Mouse (Mus musculus) embryonic facial prominence, embryonic 11.5 days (tissue): ENCODE measurements around the gene Iqca. TPM values are rescaled to one million over a fixed set of nuclear protein-coding genes. Genes with fewer than 3 reads are reported as not detected.

Source experiments
- ATAC-seq: fragments of 200-750 bp; cut with Nextera tagmentation; replicated peaks from 2 replicates; pipeline ENCODE4 v1.8.0; 2017; ENCODE audit warnings: low read depth; ENCODE audit not compliant: insufficient number of reproducible peaks, low FRiP score, low TSS enrichment
- DNase-seq: peaks from one replicate; pipeline ENCODE4 v3.0.0-alpha.2; 2015; ENCODE audit warnings: low spot score
- H3K27ac ChIP-seq: fragments of 300-500 bp; sonication (generic); replicated peaks from 2 replicates; pipeline ENCODE4 v1.5.1; 2014; ENCODE audit warnings: mild to moderate bottlenecking, low read depth, low read length, control low read depth
- H3K27me3 ChIP-seq: fragments of 300-500 bp; sonication (generic); 2 replicates; pipeline ENCODE4 v1.6.1; 2014; ENCODE audit warnings: mild to moderate bottlenecking, low read length, moderate library complexity, mixed read lengths; ENCODE audit not compliant: control insufficient read depth, insufficient read depth
- H3K36me3 ChIP-seq: fragments of 300-500 bp; sonication (generic); replicated peaks from 2 replicates; pipeline ENCODE4 v1.6.1; 2014; ENCODE audit warnings: low read depth, mild to moderate bottlenecking, low read length, moderate library complexity, mixed read lengths; ENCODE audit not compliant: control insufficient read depth, insufficient read depth
- H3K4me1 ChIP-seq: fragments of 300-500 bp; sonication (generic); 2 replicates; pipeline ENCODE4 v1.6.1; 2014; ENCODE audit warnings: low read length, mixed read lengths; ENCODE audit not compliant: control insufficient read depth, insufficient read depth
- H3K4me2 ChIP-seq: fragments of 300-500 bp; sonication (generic); 2 replicates; pipeline ENCODE4 v1.6.1; 2014; ENCODE audit warnings: low read depth, mild to moderate bottlenecking, control low read depth, low read length, moderate library complexity
- H3K4me3 ChIP-seq: fragments of 300-500 bp; sonication (generic); 2 replicates; pipeline ENCODE4 v1.5.1; 2014; ENCODE audit warnings: low read depth, low read length, control low read depth
- H3K9ac ChIP-seq: fragments of 300-500 bp; sonication (generic); replicated peaks from 2 replicates; pipeline ENCODE4 v1.6.1; 2014; ENCODE audit warnings: mild to moderate bottlenecking, control low read depth, low read length
- H3K9me3 ChIP-seq: fragments of 300-500 bp; sonication (generic); replicated peaks from 2 replicates; pipeline ENCODE4 v1.6.1; 2016; ENCODE audit warnings: mild to moderate bottlenecking, low read length, inconsistent platforms, mixed read lengths; ENCODE audit not compliant: control insufficient read depth
- WGBS: fragments of 180-500 bp; shearing (Covaris S2); extraction: QIAGEN DNeasy Blood & Tissue Kit; methylation state at CpG from one replicate; pipeline ENCODE4 v1.1.7; 2014; 5-methylcytosine and 5-hydroxymethylcytosine counted together
- polyA plus RNA-seq: library from polyadenylated mRNA; unstranded; fragments of >200 nt; fragmentation: Nextera tagmentation; extraction: Ambion mirVana; gene quantifications from 2 replicates; pipeline ENCODE4 v1.2.1, GENCODE M21; 2014

The Iqca gene
- polyA plus RNA-seq, 1 experiment from 2014 or later, result not detected

DNA sequence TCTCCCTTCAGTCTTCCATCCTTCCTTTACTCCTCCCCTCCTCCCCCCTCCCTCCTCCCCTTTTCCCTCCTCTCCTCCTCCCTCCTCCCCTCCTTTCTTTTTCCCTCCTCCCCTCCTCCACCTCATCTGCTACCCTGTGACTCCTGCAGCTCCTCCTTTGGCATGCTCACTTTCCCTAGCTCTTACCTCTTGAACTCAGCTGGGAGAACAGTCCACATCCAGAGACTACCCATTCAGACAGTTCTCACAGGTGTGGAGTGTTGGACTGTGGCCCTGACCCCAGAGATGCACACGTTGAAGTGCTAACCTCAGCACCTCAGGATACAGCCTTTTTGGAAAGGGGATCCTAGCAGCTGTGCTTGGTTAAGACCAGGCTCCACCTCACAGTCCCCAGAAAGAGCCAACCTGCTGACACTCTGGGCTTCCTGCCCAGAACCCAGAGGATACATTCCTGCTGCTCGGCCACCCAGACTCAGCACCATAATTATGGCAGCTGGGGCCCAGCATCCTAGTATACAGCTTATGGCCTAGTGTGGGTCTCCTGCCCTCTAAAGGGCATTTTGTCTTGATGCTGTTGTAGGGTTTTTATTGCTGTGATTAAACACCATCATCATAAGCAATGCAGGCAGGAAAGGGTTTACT, 41.9 kb downstream of the Iqca start:
- no peaks in the 10 kb centered on the region for H3K9me3 ChIP-seq
- DNase-seq (no peak), ATAC-seq (peak; percentile 39; the same call in 1 of the 2 replicates)
- H3K4me1 ChIP-seq, result no peaks in the 10 kb centered on the region
- H3K4me3 ChIP-seq, result no peak overlapping the region
- H3K36me3 ChIP-seq, result no peaks in the 10 kb centered on the region
- no peak overlapping the region for H3K9ac ChIP-seq
- no peak overlapping the region for H3K4me2 ChIP-seq
- no peaks in the 10 kb centered on the region for H3K27me3 ChIP-seq
- no peak overlapping the region for H3K27ac ChIP-seq
- whole genome bisulfite sequencing, result 64% methylated on average over 2 of the region's 2 CpGs

- Histone ChIP-seq H3K9me3 (no peaks in the 10 kb centered on the region), H3K4me3 (no peak overlapping the region), H3K4me1 (no peaks in the 10 kb centered on the region), H3K27me3 (no peaks in the 10 kb centered on the region), H3K9ac (no peak overlapping the region), H3K27ac (no peak overlapping the region), H3K4me2 (no peak overlapping the region), H3K36me3 (no peaks in the 10 kb centered on the region)
- DNase-seq, result no peak
- WGBS, result 70% methylated on average over 8 of the region's 8 CpGs
- ATAC-seq, result no peak
Observed at GRCm38 (mm10) chr1:90103896-90104487, 49.2 kb downstream of the Iqca start.

DNA sequence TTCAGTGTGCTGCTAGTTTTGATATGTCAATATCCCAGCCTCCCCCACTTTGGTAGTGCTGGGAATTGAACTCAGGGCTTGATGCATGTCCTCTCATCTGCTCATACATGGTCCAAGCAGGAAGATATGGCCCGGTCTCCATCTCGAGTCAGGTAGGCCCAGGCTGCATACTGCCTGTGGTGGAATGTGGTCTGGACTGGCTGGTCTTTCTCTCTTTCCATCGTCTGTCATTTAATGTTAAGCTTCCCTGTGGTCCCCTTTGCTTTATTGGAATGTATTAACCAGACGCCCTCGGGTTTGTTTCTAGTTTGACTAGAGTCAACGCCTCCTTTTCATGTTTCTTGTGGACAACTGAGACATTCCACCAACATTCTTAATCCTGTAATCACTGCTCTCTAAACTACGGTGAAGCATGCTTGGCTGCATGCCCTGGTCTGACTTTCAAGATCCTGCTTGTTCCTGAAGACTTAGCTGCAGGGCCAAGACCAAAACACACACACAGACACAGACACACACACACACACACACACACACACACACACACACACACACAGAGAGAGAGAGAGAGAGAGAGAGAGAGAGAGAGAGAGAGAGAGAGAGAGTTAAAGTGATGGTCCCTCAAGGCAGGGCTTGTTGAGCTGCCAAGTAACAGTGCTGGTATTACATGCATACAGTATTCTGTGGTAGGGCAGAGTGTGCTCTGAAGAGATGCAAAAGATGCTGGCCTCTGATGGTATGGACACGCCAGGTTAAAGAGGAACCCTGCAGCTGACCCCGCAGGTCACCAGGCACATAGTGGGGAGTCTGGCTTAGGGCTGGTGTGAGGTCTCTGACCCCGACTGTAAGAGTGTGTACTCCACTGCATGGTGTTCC, 52.6 kb downstream of the Iqca start:
- H3K4me3 ChIP-seq, result no peak overlapping the region
- H3K9ac ChIP-seq, result no peak overlapping the region
- WGBS, result 65% methylated on average over 10 of the region's 10 CpGs
- no peaks in the 10 kb centered on the region for H3K36me3 ChIP-seq
- H3K4me1 ChIP-seq, result no peaks in the 10 kb centered on the region
- DNase-seq (peak; percentile 56), ATAC-seq (no peak)
- H3K27ac ChIP-seq, result peak overlapping the region; percentile 35; the same call in 1 of the 2 replicates
- H3K27me3 ChIP-seq, result no peaks in the 10 kb centered on the region; the same call in 1 of the 2 replicates
- no peak overlapping the region for H3K4me2 ChIP-seq
- no peaks in the 10 kb centered on the region for H3K9me3 ChIP-seq

- H3K9ac ChIP-seq, result no peak overlapping the region
- 82% methylated on average over 10 of the region's 10 CpGs for WGBS
- no peaks in the 10 kb centered on the region; the same call in 1 of the 2 replicates for H3K27me3 ChIP-seq
- H3K4me2 ChIP-seq, result no peak overlapping the region
- H3K9me3 ChIP-seq, result no peaks in the 10 kb centered on the region
- no peaks in the 10 kb centered on the region for H3K36me3 ChIP-seq
- no peak overlapping the region for H3K4me3 ChIP-seq
- H3K4me1 ChIP-seq, result no peaks in the 10 kb centered on the region
- ATAC-seq (no peak), DNase-seq (no peak)
- H3K27ac ChIP-seq, result no peak overlapping the region
Observed at GRCm38 (mm10) chr1:90092816-90093493, 60.2 kb downstream of the Iqca start.

DNA sequence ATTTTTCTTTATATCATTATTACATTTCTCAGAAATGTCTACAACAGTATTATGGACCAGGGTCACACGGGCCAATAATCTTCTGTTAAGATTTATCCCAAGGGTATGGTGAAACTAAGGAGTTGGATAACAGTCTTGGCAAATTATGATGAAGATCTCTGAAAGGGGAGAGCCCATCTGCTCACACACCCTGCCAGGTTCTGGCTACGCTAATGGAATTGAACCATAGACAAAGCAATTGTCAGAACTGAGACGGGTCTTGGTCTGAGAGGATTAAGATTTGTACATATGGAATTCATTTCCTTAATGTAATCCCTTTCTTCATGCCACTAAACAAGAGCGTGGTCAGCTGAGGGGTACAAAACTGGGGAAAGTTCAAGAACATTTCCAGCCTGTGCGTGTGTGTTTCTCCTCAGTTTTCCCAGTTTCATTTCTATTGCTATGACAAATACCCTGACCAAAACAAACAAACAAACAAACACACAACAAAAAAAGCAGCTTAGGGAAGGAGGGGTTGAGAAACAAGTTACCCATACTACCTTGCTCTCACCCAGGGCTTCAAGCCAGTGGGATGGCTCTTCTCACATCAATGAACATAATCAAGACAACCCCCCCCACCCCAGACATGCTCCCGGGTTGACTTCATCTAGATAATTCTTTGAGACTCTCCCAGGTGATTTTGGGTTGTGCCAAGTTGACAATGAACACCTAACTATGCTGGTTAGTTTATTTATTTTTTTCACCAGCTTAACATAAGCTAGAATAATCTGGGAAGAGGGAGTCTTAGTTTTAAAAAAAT, 64.8 kb downstream of the Iqca start:
- H3K27ac ChIP-seq, result no peak overlapping the region
- H3K9ac ChIP-seq, result no peak overlapping the region
- no peaks in the 10 kb centered on the region; the same call in 1 of the 2 replicates for H3K4me1 ChIP-seq
- 43% methylated on average over 6 of the region's 6 CpGs for WGBS
- H3K36me3 ChIP-seq, result no peaks in the 10 kb centered on the region
- DNase-seq, result peak; percentile 34
- no peak overlapping the region for H3K4me2 ChIP-seq
- no peak; the same call in 1 of the 2 replicates for ATAC-seq
- H3K9me3 ChIP-seq, result no peaks in the 10 kb centered on the region
- H3K27me3 ChIP-seq, result no peaks in the 10 kb centered on the region
- no peak overlapping the region for H3K4me3 ChIP-seq

DNA sequence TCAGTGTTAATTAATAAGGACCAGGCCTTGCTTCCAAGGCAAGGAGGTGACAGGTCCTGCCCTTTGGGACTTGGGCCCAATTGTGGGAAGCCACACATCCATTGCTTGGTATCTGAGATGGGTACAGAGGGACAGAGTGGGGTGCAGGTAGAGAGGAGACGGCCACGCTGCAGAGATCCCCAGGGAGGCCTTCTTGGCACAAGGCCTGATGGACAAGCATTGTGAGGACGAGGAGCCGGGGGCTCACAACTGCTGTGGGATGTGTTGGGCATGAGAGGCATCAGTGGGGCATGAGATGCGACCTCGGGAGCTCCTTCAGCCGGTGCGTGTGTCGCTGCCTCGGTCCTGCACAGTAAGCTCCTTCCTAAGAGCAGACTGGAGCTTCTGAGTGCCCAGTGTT, 66.7 kb downstream of the Iqca start:
- H3K4me1 ChIP-seq, result no peaks in the 10 kb centered on the region; the same call in 1 of the 2 replicates

GRCm38 (mm10) chr1:90085526-90086157, 67.6 kb downstream of the Iqca start:
- no peaks in the 10 kb centered on the region; the same call in 1 of the 2 replicates for H3K4me1 ChIP-seq
- no peak overlapping the region for H3K27ac ChIP-seq
- no peak for ATAC-seq

More for the DNA sequence above, 66.7 kb downstream of the Iqca start:
- Histone ChIP-seq H3K27me3 (no peaks in the 10 kb centered on the region), H3K36me3 (no peaks in the 10 kb centered on the region), H3K9ac (no peak overlapping the region), H3K4me2 (no peak overlapping the region), H3K4me3 (no peak overlapping the region), H3K9me3 (no peaks in the 10 kb centered on the region), H3K27ac (no peak overlapping the region)
- ATAC-seq, result no peak
- 82% methylated on average over 10 of the region's 10 CpGs for WGBS
- no peak for DNase-seq

More at GRCm38 (mm10) chr1:90085526-90086157, 67.6 kb downstream of the Iqca start:
- Histone ChIP-seq H3K4me3 (no peak overlapping the region), H3K9ac (no peak overlapping the region), H3K36me3 (no peaks in the 10 kb centered on the region), H3K9me3 (no peaks in the 10 kb centered on the region), H3K4me2 (no peak overlapping the region), H3K27me3 (no peaks in the 10 kb centered on the region)
- no peak for DNase-seq
- WGBS, result 49% methylated on average over 6 of the region's 6 CpGs
